Mouse (Mus musculus) brown adipose tissue, adult 24 weeks (tissue): Measurements from ENCODE around the gene Trim24. TPM values are rescaled to one million over a fixed set of nuclear protein-coding genes. Genes with fewer than 3 reads are reported as not detected.
A peak's percentile ranks its signal among the peaks of the same experiment; 100 is the strongest.

ENCODE experiments used
- H3K27ac ChIP-seq: fragments of 200-500 bp; replicated peaks from 2 replicates; pipeline ENCODE4 v1.5.1; 2012; ENCODE audit warnings: low read depth, mild to moderate bottlenecking, low read length
- H3K4me1 ChIP-seq: fragments of 200-500 bp; 2 replicates; pipeline ENCODE4 v1.6.1; 2012; ENCODE audit warnings: low read length, mixed read lengths; ENCODE audit not compliant: control insufficient read depth, insufficient read depth, insufficient read length
- H3K4me3 ChIP-seq: fragments of 200-500 bp; 2 replicates; pipeline ENCODE4 v1.5.1; 2012; ENCODE audit warnings: low read depth, mild to moderate bottlenecking, low read length, moderate library complexity; ENCODE audit not compliant: insufficient read depth
- polyA plus RNA-seq: library from polyadenylated mRNA; stranded (reverse); fragments of >200 nt; gene quantifications from 2 replicates; pipeline ENCODE4 v1.2.4, GENCODE M21; 2012; ENCODE audit not compliant: missing spikeins, insufficient read depth, insufficient read length

The Trim24 gene
- polyA plus RNA-seq, 1 experiment, result 16.6 TPM

GRCm38 (mm10) chr6:37901791-37902190, 31.2 kb downstream of the Trim24 start:
- H3K4me1 ChIP-seq, result peaks cover 2% of the 10 kb centered on the region; the same call in 1 of the 2 replicates
- H3K27ac ChIP-seq, result no peak overlapping the region
- no peak overlapping the region for H3K4me3 ChIP-seq

- no peak overlapping the region for H3K4me3 ChIP-seq
- peaks cover 2% of the 10 kb centered on the region; the same call in 1 of the 2 replicates for H3K4me1 ChIP-seq
- no peak overlapping the region for H3K27ac ChIP-seq
Measured at GRCm38 (mm10) chr6:37903810-37904209, 33.2 kb downstream of the Trim24 start.

- no peak overlapping the region for H3K4me3 ChIP-seq
- no peaks in the 10 kb centered on the region; the same call in 1 of the 2 replicates for H3K4me1 ChIP-seq
- no peak overlapping the region for H3K27ac ChIP-seq
Measured at GRCm38 (mm10) chr6:37913525-37913924, 42.9 kb downstream of the Trim24 start.

GRCm38 (mm10) chr6:37925104-37925503, 54.5 kb downstream of the Trim24 start:
- H3K27ac ChIP-seq, result no peak overlapping the region
- H3K4me1 ChIP-seq, result no peaks in the 10 kb centered on the region

GRCm38 (mm10) chr6:37926751-37927150, 56.1 kb downstream of the Trim24 start:
- Histone ChIP-seq H3K4me3 (no peak overlapping the region), H3K4me1 (peaks cover 3% of the 10 kb centered on the region; the same call in 1 of the 2 replicates), H3K27ac (no peak overlapping the region)

More at GRCm38 (mm10) chr6:37925104-37925503, 54.5 kb downstream of the Trim24 start:
- no peak overlapping the region for H3K4me3 ChIP-seq

- Histone ChIP-seq H3K4me3 (no peak overlapping the region), H3K4me1 (peaks cover 3% of the 10 kb centered on the region; the same call in 1 of the 2 replicates), H3K27ac (peak overlapping the region; percentile 16)
Measured at GRCm38 (mm10) chr6:37936498-37936897, 65.9 kb downstream of the Trim24 start.

GRCm38 (mm10) chr6:37951306-37951705, 80.7 kb downstream of the Trim24 start:
- Histone ChIP-seq H3K27ac (no peak overlapping the region), H3K4me1 (no peaks in the 10 kb centered on the region), H3K4me3 (no peak overlapping the region)

GRCm38 (mm10) chr6:37967386-37967785, 96.8 kb downstream of the Trim24 start:
- no peaks in the 10 kb centered on the region for H3K4me1 ChIP-seq
- no peak overlapping the region for H3K27ac ChIP-seq
- H3K4me3 ChIP-seq, result no peak overlapping the region

GRCm38 (mm10) chr6:38007459-38007858, 136.8 kb downstream of the Trim24 start:
- no peak overlapping the region for H3K4me3 ChIP-seq
- no peaks in the 10 kb centered on the region for H3K4me1 ChIP-seq
- H3K27ac ChIP-seq, result no peak overlapping the region

GRCm38 (mm10) chr6:38012829-38013228, 142.2 kb downstream of the Trim24 start:
- H3K27ac ChIP-seq, result no peak overlapping the region

More at GRCm38 (mm10) chr6:38012829-38013228, 142.2 kb downstream of the Trim24 start:
- H3K4me3 ChIP-seq, result no peak overlapping the region
- H3K4me1 ChIP-seq, result no peaks in the 10 kb centered on the region

Other genes with a start within 250 kb of the Trim24 start
- 1.4 and 5.2 TPM in 2 replicates for gene Svopl, start 176.2 kb downstream of the Trim24 start, polyA plus RNA-seq
- gene Tmem213, start 238.4 kb downstream of the Trim24 start, polyA plus RNA-seq, result not detected in 2 replicates